8 mouse cellular contexts compared by ENCODE assay signal in genomic region chr12:116281427-116282281, GRCm38 (mm10). TPM values are rescaled to one million over a fixed set of nuclear protein-coding genes. Genes with fewer than 3 reads are reported as not detected.
DNase-seq lines count a peak whose midpoint lies in the region; ATAC-seq lines count a peak whose summit lies in the region.

No protein-coding gene starts in this region.

- H3K9me3 ChIP-seq in forebrain, embryonic 15.5 days = no peaks in the 10 kb centered on the region
- no peaks in the 10 kb centered on the region for H3K9me3 ChIP-seq in hindbrain, embryonic 13.5 days

- peak overlapping the region; percentile 100 for H3K4me3 ChIP-seq in forebrain, embryonic 15.5 days
- H3K4me3 ChIP-seq in hindbrain, embryonic 13.5 days = peak overlapping the region; percentile 94

- no peaks in the 10 kb centered on the region for H3K36me3 ChIP-seq in forebrain, embryonic 15.5 days
- H3K36me3 ChIP-seq in hindbrain, embryonic 13.5 days = no peaks in the 10 kb centered on the region

- no peaks in the 10 kb centered on the region for H3K27me3 ChIP-seq in forebrain, embryonic 15.5 days
- no peaks in the 10 kb centered on the region; the same call in 1 of the 2 replicates for H3K27me3 ChIP-seq in hindbrain, embryonic 13.5 days

- peak; percentile 30 for DNase-seq in kidney, adult 11 months
- no peak for DNase-seq in kidney, postnatal 14 days
- peak; percentile 45 for DNase-seq in c-Kit-positive CD71-positive TER-119-positive erythroid progenitor cells, embryonic 14.5 days (ENCODE audit: low spot score)
- peak; percentile 18 to 25 for DNase-seq in left cerebral cortex, adult 8-10 months (ENCODE audit: low spot score in 2 of 2)
- peak; percentile 28 to 31 for DNase-seq in lung, postnatal 4 days
- peak; percentile 38 for DNase-seq in right cerebral cortex, postnatal 14 days

- peak overlapping the region; percentile 87 for H3K4me2 ChIP-seq in forebrain, embryonic 15.5 days (replicated peaks)
- peak overlapping the region; percentile 98 for H3K4me2 ChIP-seq in hindbrain, embryonic 13.5 days

- ATAC-seq in forebrain, embryonic 15.5 days (replicated peaks) = peak; percentile 0; the same call in 1 of the 2 replicates
- no peak for ATAC-seq in hindbrain, embryonic 13.5 days (ENCODE audit: low FRiP score)

- peak overlapping the region; percentile 96 for H3K9ac ChIP-seq in forebrain, embryonic 15.5 days (replicated peaks)
- H3K9ac ChIP-seq in hindbrain, embryonic 13.5 days = peak overlapping the region; percentile 96

- H3K4me1 ChIP-seq in forebrain, embryonic 15.5 days = peaks cover 18% of the 10 kb centered on the region
- peaks cover 12% of the 10 kb centered on the region for H3K4me1 ChIP-seq in hindbrain, embryonic 13.5 days (replicated peaks)

- WGBS in forebrain, embryonic 15.5 days = under 1% methylated on average over 55 of the region's 55 CpGs
- under 1% methylated on average over 47 of the region's 55 CpGs for WGBS in hindbrain, embryonic 13.5 days

- peak overlapping the region; percentile 97 for H3K27ac ChIP-seq in forebrain, embryonic 15.5 days (replicated peaks)
- peak overlapping the region; percentile 97 for H3K27ac ChIP-seq in hindbrain, embryonic 13.5 days

RNA-seq across cellular contexts. Expression of gene Esyt2, which starts 0.7 kb away (rescaled TPM):
- polyA plus RNA-seq in forebrain, embryonic 15.5 days (2015; fragmentation: Nextera tagmentation; extraction: Ambion mirVana) = 12.6 and 13.0 TPM in 2 replicates
- 11.7 and 11.9 TPM in 2 replicates for polyA plus RNA-seq in hindbrain, embryonic 13.5 days (2015; fragmentation: Nextera tagmentation; extraction: Ambion mirVana)
- 10 to 100 TPM; 57.4 to 67.5 (median 61.3) TPM for total RNA-seq in left cerebral cortex, adult 8-10 months (2022)

RNA-seq across cellular contexts. Expression of gene Gm11027, which starts 6.5 kb away (rescaled TPM):
- polyA plus RNA-seq in forebrain, embryonic 15.5 days (2015; fragmentation: Nextera tagmentation; extraction: Ambion mirVana) = not detected in 2 replicates
- not detected in 2 replicates for polyA plus RNA-seq in hindbrain, embryonic 13.5 days (2015; fragmentation: Nextera tagmentation; extraction: Ambion mirVana)
- not detected for total RNA-seq in left cerebral cortex, adult 8-10 months (2022)

RNA-seq across cellular contexts. Expression of gene Wdr60, which starts 18.8 kb away (rescaled TPM):
- 18.0 and 21.1 TPM in 2 replicates for polyA plus RNA-seq in forebrain, embryonic 15.5 days (2015; fragmentation: Nextera tagmentation; extraction: Ambion mirVana)
- 22.8 and 23.7 TPM in 2 replicates for polyA plus RNA-seq in hindbrain, embryonic 13.5 days (2015; fragmentation: Nextera tagmentation; extraction: Ambion mirVana)
- total RNA-seq in left cerebral cortex, adult 8-10 months (2022) = 10 to 100 TPM; 14.2 to 22.9 (median 17.9) TPM
